Mouse (Mus musculus) adrenal gland, adult 8-10 months (tissue): ENCODE results near the gene Lalba. TPM values are rescaled to one million over a fixed set of nuclear protein-coding genes. Genes with fewer than 3 reads are reported as not detected.
"Not testable (repeated sequence)": the region's sequence is repeated elsewhere in the genome, so short reads cannot be mapped to it uniquely, and the experiment has no call there.

ENCODE experiments used
- DNase-seq: peaks from one replicate; pipeline ENCODE4 v3.0.0; 2022
- microRNA-seq, 2 experiments: library from miRNA; unstranded; fragments of <30 nt; microRNA quantifications; one replicate each; pipeline ENCODE4 v1.2.0; 2022
- total RNA-seq, 4 experiments: library from RNA; stranded (reverse); gene quantifications; 2 replicates each; pipeline ENCODE4 v1.2.4; 2022

Lalba gene
- total RNA-seq, 4 experiments from 2014 or later = not detected

- no peak for DNase-seq
Measured at GRCm38 (mm10) chr15:98491332-98491731, 8.8 kb upstream of the Lalba start.

DNA sequence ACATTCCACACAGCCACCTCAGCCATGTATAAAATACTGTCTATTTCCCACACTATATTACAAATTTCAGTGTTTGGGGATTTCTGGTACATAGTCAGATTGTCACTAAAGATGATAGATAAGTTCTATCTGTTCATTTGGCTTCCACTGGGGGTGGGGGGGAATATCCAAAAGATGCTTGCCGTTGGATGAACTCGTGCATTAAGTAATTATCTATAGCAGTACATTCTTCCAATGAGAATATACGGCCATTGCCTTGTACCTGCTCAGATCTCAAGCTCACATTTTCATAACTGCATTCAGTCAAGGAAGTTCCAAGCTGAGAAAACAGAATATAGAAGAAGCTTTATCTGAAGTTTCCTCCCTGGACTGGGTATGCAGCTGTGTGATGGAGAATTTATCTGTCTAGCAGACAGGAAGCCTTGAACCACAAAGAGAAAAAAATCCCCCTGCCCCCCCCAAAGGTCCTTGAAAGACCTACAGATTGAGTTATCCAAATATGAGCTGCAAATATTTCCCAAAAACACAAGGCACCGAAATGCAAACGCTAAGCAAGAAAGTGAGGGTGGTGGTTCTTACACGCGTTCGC lies 4.0 kb upstream of the Lalba start:
- DNase-seq = no peak

DNA sequence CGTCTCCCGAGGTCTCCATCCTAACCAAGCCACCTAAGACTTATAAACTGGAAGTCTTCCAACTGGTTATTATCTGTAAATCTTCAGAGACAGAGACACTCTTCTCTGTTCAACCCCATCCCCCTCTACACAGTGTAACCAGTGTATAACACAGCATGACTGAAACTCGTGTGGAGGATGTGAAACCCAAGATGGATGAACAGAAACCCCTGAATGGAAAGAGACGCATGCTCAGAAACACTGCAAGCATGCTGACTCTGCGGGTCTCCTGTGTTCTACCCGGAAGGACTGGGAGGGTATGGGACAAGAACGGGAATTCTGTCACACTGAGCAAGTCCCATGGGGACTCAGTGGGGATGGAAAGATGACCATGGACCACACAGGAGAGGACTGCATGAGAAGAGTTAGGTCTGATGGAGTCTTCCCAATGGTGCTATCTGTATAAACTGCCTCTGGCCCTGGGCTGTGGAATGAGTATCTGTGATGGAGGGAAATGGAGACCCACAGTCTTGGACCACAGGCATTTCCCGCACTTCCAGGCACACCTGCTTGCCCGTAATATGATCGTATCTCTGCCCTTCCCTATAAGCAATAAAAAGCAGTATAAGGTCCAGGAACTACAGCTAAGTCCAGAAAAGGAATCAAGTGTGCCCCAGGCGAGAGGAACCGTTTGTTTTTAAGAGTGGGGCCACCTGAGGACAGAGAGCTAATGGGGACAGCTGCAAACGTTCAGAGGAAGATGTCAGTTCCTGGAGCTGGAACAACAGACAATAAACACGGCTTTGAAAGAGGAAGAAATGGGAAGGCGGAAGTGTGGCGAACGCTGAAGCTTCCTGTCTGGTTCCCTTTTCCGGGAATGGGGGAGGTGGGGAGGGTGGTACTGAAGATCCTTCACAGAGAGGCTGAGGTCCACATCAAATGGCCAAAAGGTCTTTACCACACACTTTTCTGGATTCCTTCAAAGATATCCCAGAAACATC lies 1.7 kb upstream of the Lalba start:
- no peak for DNase-seq

- DNase-seq = no peak
Measured at GRCm38 (mm10) chr15:98479568-98480102, 2.9 kb downstream of the Lalba start.

- DNase-seq = no peak
Measured at GRCm38 (mm10) chr15:98476281-98476680, 6.2 kb downstream of the Lalba start.

DNA sequence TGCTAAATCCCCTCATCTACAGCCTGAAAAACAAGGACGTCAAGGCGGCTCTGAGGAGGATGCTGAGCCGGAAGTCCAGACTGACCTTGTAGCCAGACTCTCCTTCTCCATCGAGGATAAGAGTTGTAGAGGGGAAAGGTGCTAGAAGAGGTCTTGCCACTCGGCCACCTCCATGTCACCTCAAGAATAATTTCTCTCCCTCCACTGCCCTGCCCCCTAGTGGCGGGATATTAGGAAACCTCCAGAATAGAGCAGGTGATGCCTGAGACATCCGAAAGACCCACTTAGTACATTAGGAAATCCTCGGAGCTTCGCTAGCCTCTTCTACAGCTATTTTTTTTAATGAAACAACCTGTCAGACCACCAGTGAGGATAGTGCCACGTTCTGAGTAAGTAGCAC lies 7.1 kb downstream of the Lalba start:
- DNase-seq = peak; percentile 7

DNA sequence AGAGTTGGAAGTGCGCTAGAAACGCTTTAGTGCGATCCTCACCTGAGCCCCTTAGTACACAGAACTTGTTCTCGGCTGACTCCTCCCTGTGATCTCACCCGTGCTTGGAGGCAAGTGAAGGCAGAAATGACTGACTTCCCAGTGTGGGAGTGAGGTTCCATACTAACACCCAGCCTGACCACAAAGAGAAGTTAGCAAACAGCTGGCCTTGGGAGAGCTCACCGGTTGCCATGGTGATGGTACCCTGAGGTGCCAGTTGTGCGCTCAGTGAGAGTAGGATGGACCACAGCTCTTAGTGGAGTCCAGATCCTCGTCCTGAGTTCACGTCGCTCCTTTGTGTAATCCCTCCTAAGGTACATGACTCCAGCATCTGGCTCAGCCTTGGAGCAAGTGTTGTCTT lies 7.6 kb downstream of the Lalba start:
- DNase-seq = no peak

DNA sequence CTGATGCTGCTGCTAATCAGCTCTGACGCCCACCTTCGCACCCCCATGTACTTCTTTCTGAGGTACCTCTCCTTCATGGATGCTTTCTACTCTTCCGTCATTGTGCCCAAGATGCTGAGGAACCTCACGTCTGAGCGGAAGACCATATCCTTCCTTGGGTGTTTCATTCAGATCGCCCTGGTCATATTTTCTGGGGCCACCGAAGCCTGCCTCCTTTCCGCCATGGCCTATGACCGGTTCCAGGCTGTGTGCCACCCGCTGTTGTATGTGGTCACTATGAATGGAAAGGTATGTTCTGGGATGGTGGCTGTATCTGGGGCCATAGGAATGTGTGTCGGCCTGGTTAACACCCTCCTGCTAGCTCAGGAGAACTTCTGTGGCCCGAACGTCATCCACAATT lies 11.0 kb downstream of the Lalba start:
- no peak for DNase-seq

DNA sequence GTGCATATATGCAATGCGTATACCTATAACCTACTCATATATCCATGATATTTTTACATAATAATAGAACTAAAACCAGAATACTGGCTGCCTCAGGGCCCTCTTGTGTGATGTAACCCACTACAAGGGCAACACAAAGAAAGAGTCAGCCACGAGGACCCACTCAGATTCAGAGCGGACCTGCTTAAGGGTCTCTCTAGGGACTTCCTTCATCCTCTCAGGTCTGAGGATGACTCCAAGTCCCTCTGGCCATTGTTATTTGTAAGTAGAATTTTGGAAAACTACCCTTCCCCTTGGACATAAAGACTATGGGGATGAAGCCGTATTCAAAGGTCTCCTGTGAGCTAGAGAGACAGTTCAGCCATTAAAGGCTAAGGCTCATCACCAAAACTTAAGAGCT lies 12.9 kb downstream of the Lalba start, which contains the start of gene OR5BS1P:
Gene OR5BS1P (plus strand): TSS at position 301 of the 400 bp plus-strand sequence.
- no peak for DNase-seq

GRCm38 (mm10) chr15:98452288-98452687 lies 30.2 kb downstream of the Lalba start, which contains the start of gene Olfr281:
TSS of gene Olfr281 (plus strand) at chr15:98452588.
- DNase-seq = no peak

- no peak for DNase-seq
Measured at GRCm38 (mm10) chr15:98448521-98448920, 34.0 kb downstream of the Lalba start.

- peak; percentile 32 for DNase-seq
Measured at GRCm38 (mm10) chr15:98444561-98444960, 38.0 kb downstream of the Lalba start.

DNA sequence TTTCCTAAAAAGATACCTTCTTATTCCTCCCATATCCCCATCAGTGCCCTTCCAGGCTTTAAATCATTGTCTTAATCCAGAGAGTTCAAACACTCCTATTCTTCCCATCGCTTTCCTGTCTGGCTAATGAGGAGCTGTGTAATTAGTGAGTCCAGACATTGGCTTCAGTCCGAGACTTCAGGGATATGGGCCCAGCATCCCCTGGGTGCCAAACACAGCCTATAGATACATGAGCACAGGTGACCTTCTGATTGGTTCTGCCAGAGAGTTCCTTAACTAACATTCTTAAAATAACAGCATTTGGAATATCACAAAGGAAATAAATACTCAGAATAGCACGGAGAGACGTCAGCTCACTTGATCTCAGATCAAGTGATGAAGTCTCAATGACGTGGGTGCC lies 51.6 kb downstream of the Lalba start, which contains the start of gene Olfr282:
Gene Olfr282 (plus strand): TSS at position 301 of the 400 bp plus-strand sequence.
- not testable (repeated sequence) for DNase-seq

Small RNAs within 50 kb of the gene (microRNA-seq; reads per million reads assigned to microRNA genes)
- gene Mir1291 = 4.9 to 7.4 reads per million in 2 experiments

Other genes starting within 250 kb of the Lalba start
- gene Olfr286, start 248.3 kb downstream of the Lalba start, total RNA-seq = not detected
- not detected for gene H1fnt, start 225.4 kb downstream of the Lalba start, total RNA-seq
- gene Zfp641, start 186.6 kb downstream of the Lalba start, total RNA-seq = 1 to 10 TPM; 3.9 to 7.8 (median 6.5) TPM
- not detected for gene Olfr285, start 165.4 kb downstream of the Lalba start, total RNA-seq
- not detected for gene Olfr284, start 141.7 kb downstream of the Lalba start, total RNA-seq
- not detected for gene Olfr283, start 101.8 kb downstream of the Lalba start, total RNA-seq
- gene Olfr282, start 51.5 kb downstream of the Lalba start, total RNA-seq = not detected
- not detected for gene Olfr281, start 30.1 kb downstream of the Lalba start, total RNA-seq
- gene OR5BS1P, start 12.8 kb downstream of the Lalba start, total RNA-seq = not detected
- gene Olfr279, start 9.7 kb upstream of the Lalba start, total RNA-seq = not detected
- gene Kansl2, start 51.5 kb upstream of the Lalba start, total RNA-seq = 100 to 1,000 TPM in 2 of 4 experiments, 10 to 100 TPM in 2; 89.8 to 123 (median 106) TPM
- gene Ccnt1, start 88.2 kb upstream of the Lalba start, total RNA-seq = 10 to 100 TPM; 45.2 to 56.6 (median 46.5) TPM
- not detected for gene 4930415O20Rik, start 88.3 kb upstream of the Lalba start, total RNA-seq
- 10 to 100 TPM; 35.2 to 66.9 (median 56.7) TPM for gene Adcy6, start 127.4 kb upstream of the Lalba start, total RNA-seq
- 10 to 100 TPM; 13.4 to 19.6 (median 15.7) TPM for gene Cacnb3, start 148.1 kb upstream of the Lalba start, total RNA-seq
- 100 to 1,000 TPM in 1 of 4 experiments, 10 to 100 TPM in 3; 68.9 to 100 (median 85.6) TPM for gene Ddx23, start 180.2 kb upstream of the Lalba start, total RNA-seq
- gene Rnd1, start 194.7 kb upstream of the Lalba start, total RNA-seq = 1 to 10 TPM; 2.5 to 9.7 (median 4.0) TPM
- gene Ccdc65, start 225.5 kb upstream of the Lalba start, total RNA-seq = under 1 TPM; 0.59 to 0.90 (median 0.82) TPM
- 10 to 100 TPM in 1 of 4 experiments, 1 to 10 TPM in 3; 7.1 to 14.4 (median 9.8) TPM for gene Fkbp11, start 245.5 kb upstream of the Lalba start, total RNA-seq